Mouse (Mus musculus) gastrocnemius, postnatal 36 days (tissue): ENCODE measurements around the gene Rftn1. TPM values are rescaled to one million over a fixed set of nuclear protein-coding genes. Genes with fewer than 3 reads are reported as not detected.

Experiments
- DNase-seq, 2 experiments: peaks; one replicate each; pipeline ENCODE4 v3.0.0; 2022
- intact Hi-C: fragments of 180-260 bp; cut with DNase I; formaldehyde crosslinking; loops from one replicate; pipeline ENCODE4 v1.15.1; 2025
- total RNA-seq, 2 experiments: library from RNA; stranded (reverse); gene quantifications; 2 replicates each; pipeline ENCODE4 v1.2.3; 2021

Gene Rftn1
- total RNA-seq, 2 experiments from 2014 or later = 22.0 to 22.8 TPM

DNA sequence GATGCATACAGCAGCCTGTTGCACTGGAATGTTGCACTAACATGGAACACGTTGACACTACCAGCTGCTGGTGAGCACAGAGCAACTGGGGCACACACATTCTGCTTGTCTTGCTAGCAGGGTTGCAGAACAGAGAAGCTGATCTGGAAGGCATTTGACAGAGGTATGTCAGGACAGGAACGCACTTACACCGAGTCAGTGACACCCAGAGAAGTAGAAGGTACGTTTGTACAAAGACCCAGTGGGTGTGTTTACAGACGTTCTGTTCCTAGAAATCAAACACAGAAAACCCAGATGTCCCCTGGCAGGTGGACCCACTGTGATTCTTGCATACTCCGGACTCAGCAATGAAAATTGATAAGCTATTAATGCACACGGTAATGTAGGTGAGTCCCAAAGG is 215.0 kb downstream of the Rftn1 start:
- intact Hi-C loops = no loop called here
- no peak for DNase-seq

DNA sequence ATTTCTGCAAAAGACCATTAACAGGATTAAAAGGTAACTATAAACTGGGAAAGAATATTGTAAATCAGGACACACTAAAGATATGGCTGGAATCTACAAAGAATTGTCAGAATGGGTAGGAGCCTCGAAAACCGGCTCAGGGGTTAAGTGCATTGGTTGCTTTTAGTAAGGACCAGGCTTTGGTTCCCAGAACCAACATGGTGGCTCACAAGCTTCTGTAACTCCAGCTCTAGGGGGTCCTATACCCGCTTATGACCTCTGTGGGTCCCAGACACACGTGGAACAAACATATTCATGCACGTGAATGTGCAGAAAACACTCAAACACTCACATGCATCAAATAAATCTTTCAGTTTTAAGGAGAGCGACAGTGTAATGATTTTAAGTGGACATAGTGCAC is 215.5 kb downstream of the Rftn1 start:
- intact Hi-C loops = no loop called here

DNA sequence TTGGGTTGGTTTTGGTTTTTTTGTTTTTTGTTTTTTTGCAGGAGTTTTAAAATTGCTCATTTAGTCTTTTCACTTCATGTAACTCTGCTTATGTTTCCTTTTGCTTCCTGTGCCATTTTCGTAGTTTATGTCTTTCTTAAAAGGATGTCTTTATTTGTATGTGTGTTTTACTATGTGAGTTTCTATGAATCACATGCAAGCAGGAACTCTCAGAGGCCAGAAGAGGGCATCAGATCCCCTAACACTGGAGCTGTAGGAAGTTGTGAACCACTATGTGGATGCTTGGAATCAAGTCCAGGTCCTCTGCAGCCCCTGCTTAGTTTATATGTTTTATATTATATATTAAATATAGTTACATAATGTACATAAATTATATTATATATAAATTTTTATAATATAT is 218.3 kb downstream of the Rftn1 start:
- DNase-seq = no peak
- intact Hi-C loops = no loop called here

More for the DNA sequence above, 215.5 kb downstream of the Rftn1 start:
- no peak for DNase-seq

DNA sequence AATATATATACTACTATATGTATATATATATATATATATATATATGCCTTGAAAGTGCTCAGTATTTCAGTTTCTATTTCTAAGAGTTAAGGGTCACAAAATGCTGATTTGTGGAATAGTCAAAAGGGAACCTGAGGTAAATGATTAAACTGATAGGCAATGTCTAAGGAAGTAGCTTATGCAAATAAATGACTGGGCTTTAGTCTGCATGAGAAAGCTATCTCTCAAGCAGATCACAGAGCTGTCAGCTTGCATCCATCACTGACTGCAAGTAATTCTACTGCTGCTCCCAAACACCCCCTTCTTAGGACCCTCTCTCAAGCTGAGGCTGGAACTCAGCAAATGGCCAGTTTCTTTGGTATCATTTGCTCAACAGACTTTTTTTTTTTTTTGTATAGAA is 219.4 kb downstream of the Rftn1 start:
- no peak for DNase-seq
- intact Hi-C loops = loop anchor here (2.0 kb wide), 1 partner anchor 218 kb away; no protein-coding TSS in a partner anchor

DNA sequence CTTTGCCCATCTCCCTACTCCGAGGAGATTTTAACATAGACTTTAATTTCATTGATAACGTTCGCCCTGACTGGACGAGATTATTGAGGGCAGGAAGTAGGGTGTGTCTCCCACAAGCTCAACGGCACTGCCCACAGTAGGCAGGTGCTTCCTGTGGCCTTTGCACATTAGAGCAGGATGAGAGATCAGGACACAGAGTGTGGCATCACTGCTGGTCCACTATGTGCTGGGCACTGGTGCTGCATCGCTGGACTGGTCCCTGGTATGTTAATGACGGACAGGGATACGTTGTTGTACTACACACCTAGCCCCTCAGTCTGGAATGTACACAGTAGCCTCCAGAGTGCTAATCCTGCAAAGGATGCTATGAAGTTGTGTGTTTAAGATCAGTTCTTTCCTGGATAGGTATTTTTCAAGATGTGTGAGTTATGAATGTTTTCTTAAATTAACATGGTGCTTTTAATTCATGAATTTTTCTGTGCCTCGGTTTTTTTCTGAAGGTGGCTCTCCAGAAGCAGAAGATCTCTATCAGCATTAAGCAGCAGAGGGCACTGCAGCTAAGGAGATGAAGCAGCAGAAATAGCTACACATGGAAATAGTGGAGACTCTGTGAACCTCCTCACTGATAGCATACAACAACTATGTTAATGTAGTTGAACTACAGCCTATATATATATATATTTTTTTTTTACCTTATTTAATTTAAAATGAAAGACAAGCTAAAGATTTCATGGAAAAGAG is 221.8 kb downstream of the Rftn1 start:
- DNase-seq = peak in 1 of 2 experiments; percentile 35
- intact Hi-C loops = loop anchor here (5.0 kb wide), 1 partner anchor 269 kb away; no protein-coding TSS in a partner anchor

DNA sequence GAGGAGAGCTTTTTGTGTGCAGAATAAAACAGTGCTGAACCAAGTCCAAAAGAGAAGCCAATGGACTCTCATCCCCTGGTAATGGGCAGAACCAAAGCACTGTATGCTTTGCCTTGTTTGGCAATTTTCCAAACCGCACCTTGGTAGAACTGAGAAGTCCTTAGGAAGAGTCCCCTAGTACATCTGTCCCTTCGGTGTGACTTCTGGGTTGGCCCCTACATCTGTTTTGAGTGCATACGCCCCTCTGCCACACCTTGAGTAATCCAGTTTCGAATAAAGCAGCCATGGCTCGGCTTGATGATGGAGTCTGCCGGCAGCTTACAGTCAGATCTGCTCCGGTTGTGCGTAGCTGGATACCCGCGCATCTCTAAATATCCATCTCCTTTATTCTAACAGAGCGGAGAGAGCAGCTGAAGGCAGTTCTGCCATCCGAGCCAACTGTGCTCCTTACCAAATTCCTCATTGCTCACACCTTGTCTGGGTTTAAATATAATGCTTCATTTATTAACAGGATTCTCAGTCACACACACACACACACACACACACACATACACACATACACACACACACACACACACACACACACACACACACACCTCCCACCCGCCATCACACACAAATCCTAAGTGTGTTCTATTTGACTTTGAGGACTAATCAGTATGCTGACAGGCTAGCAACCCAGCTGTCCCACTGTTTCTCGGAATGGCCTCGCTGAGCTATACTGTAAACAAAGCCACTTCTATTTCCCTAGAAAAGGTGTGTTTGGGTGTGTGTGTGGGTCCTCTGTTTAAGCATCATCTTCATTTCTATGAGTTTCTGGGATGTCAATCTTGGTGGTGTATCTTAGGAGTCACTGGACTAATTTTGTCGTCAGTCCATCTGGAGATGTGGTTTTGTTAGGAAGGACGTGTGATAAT is 224.4 kb downstream of the Rftn1 start:
- DNase-seq = no peak
- intact Hi-C loops = loop anchor here (2.0 to 5.0 kb wide), 2 partner anchors 225 to 271 kb away; partner anchors contain the start of gene Rftn1

DNA sequence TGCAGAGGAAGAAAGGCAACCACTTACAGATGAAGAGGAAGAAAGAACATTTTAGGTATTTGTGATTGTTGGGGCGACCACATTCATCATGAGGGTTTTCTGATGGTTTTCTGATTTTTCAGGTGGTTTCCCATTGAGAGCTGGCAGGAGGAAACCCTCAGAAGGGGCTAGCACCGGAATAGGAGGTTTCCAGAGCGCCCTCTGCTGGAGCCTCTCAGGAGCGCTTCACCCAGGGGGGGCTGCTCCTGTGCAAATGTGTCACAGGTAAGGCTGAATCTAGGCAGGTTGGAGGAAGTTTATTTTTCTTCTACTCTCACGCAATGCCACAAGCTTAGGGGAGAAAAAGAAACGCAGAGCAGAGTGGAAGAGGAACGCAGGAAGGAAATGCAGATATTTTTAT is 225.4 kb downstream of the Rftn1 start:
- DNase-seq = no peak
- intact Hi-C loops = loop anchor here (2.0 to 5.0 kb wide), 2 partner anchors 226 to 272 kb away; partner anchors contain the start of gene Rftn1

DNA sequence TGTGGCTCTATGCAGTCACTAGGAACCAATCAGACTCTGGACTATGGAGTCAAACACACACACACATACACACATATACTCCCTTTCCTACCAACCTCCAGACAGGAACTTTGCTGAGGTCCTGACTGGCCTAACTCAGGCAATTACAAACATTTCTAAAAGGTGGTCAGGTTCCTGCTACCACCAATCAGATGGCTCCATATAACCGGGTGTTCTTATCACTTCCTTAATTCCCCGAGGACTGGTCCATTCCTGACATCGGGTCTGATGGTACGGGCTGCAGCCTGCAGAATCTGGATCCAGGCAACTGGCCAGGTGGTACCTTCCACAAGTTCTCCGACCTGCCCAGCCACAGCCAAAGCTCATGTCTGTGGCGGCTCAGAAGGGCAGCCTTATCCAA is 226.0 kb downstream of the Rftn1 start:
- intact Hi-C loops = loop anchor here (2.0 kb wide), 1 partner anchor 226 kb away; the partner anchor contains the start of gene Rftn1
- DNase-seq = no peak

DNA sequence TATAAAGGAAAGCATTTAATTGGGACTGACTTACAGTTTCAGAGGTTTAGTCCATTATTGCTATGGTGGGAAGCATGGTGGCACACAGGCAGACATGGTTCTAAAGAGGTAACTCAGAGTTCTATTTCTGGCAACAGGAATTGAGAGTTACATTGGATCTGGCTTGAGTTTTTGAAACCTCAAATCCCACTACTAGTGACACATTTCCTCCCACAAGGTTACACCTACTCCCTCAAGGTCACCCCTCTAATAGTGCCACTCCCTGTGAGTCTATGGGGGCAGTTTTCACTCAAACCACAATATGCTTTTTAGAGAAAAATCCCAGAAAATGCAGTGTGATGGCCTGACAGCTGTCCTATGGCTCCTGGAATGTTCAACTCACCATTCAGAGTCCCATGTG is 231.5 kb downstream of the Rftn1 start:
- intact Hi-C loops = no loop called here
- no peak for DNase-seq

DNA sequence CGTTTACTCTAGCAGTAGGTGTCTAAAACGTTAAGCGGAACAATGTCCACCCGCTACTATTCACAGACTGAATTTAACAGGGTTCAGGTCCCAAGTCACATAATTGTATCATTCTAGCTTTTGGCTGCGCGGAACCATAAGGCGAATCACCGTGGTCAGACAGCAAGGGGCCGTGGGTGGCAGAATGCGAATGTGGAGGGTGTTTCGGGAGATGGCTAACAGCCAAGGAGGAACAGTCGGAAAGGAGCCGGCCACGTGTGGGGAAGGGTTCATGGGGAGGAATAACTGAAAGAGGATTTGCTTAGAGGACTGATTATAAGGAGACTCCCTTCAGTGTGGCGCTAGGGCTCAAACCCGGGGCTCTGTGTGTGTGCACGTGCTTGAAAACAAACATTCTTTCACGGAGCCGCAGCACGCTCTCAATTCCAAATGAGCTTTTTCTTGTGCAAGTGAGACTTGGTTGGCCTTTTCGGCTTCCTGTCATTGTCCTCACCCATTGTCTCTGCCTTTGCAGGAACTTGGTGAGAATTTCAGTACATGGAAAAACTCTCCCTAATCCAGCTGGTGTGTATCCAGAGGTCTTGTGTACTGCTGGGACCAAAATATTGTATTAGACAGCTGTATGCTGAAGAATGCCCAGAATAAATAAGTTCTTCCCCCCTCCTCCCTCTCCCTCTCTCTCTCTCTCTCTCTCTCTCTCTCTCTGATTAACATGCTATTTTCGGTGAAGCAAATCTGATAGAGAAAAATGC is 238.4 kb downstream of the Rftn1 start:
- peak in 1 of 2 experiments; percentile 30 for DNase-seq
- intact Hi-C loops = no loop called here

DNA sequence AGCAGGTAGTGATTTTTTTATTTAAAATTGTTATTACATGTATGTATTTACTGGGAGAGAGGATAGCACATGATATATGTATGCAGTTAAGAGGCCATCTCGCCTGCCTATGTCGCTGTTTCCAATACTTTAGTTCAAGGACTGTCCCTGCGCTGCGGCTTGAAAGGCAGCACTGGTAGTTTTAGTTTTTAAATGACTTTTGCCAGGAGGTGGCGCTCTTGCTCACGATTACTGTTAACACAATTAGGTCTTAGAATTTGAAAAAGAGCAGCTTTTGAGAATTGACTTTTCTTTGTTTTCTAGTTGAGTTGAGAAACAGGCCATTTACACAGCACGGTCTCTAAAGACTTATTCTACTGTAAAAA is 239.0 kb downstream of the Rftn1 start:
- intact Hi-C loops = no loop called here
- peak; percentile 35 to 67 for DNase-seq

DNA sequence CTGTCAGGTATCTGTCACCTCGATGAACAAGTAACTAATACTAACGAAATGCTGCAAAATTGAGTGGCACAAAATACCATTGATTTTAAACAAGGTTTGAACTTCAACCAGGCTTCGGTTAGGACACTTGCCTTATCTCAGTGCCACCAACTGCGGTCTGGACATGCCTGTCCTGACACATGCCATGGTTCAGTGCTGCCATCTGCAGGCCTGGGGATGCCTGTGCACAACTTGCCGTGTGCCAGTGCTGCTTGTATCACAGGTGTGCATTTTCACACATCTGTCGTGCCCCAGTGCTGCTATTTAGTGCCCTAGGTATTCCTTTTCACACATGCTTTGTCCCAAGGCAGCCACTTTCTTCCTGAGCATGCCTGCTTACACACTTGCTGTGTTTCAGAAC is 247.8 kb downstream of the Rftn1 start:
- no peak for DNase-seq
- intact Hi-C loops = no loop called here

Other genes starting within 250 kb of the Rftn1 start
- gene Dazl, start 103.0 kb upstream of the Rftn1 start, total RNA-seq = under 1 TPM; 0.08 to 0.20 TPM